Mouse (Mus musculus) CD4-positive, CD25-positive, alpha-beta regulatory T cell (primary cell): ENCODE data around the gene Gm10762. TPM values are rescaled to one million over a fixed set of nuclear protein-coding genes. Genes with fewer than 3 reads are reported as not detected.

Source experiments
- polyA plus RNA-seq: library from polyadenylated mRNA; unstranded; fragments of 100-300 nt; shearing (Covaris generic); gene quantifications from one replicate; pipeline ENCODE4 v1.2.1, GENCODE M21; 2017

Gm10762 gene
- polyA plus RNA-seq, result 5.7 TPM

DNA sequence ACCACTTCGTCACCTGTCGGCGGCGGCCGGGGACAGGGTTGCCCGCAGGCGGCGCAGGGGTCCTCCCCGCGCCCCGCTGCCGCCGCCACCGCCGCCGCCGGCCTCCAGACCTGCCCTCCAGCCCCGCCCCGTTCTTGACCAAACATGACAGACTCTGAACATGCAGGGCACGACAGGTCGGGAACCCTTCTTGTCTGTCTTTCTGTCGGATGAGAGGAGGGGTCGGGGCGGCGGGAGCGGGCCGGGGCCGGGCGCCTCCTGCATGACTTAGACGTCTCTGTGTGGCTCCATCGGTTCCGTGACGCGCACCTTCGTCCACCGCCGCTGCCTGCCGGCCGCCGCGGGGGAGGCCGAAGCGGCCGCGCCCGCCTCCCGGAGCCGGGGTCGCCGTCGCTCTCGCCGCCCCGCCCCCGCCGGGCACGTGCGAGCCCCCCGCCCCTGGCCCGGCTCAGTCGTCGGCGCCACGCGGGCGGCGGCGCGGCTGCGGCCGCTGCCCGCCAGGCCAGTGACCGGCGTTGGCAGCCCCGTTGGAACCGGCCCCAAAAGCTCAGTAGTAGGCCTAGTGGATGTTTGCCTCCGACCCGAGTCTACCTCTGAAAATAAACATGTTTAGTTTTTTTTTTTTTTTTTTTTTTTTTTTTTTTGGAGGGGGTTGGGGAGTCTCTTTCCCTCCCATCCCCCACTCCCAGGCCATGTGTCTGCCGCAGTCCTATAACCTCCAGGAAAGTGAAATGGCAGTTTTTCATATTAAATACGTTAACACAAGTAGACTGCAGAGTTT is at the start of gene Gm10762:
TSS of gene Gm10762 (minus strand) at position 65 of the 781 bp plus-strand sequence.

DNA sequence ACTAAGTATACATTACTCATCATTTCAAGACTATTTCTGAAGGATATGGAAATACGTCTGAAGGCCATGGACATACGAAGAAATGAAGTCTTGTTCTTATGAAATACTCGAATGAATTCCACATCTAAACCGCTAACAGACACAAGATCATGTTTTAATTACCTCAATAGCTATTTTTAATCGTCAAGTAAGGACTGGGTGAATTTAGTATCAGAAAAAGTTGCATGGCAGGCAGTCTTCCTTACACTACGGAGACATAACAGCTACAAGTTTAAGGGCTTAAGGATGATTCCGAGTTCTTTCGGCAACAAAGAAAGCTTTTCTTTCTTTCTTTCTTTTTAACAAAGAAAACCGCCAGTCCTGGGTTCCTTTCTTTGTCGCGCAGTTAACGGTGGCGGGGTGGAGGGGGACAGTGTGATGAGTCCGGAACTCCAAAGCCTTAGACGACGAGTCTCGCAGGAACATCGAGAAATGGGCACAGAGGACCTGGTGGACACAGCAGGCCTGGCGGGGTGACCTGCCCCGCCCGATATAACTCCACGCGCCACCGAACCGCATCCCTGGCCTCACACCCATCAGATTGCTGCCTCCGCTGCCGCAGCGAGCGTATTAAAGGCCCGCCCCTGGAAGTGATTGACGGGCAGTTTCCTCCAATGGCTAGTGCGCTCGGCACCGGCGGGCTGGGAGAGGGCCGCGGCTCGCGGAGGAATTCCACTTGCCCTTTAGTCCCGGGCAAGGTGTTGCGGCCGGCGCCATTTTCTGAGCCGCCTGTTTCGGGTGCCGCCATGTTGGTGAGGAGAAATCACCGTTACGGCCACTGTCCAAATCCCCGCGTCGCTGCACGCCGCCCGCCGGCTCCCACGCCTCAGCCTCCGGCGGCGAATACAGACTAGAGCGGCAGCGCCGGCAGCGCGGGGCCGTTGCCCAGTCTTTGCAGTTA is 614 bp downstream of the Gm10762 start, which contains the start of gene Zc3h6:
TSS of gene Zc3h6 (plus strand) at position 762 of the 940 bp plus-strand sequence.

GRCm38 (mm10) chr2:128943538-128944528 is 23.7 kb downstream of the Gm10762 start, which contains the start of gene Zc3h8:
Gene Zc3h8, minus strand, starts transcription at chr2:128944077.

Other genes starting within 250 kb of the Gm10762 start
- gene Tmem87b, start 149.6 kb downstream of the Gm10762 start, polyA plus RNA-seq, result 29.2 TPM
- not detected for gene Fbln7, start 104.7 kb downstream of the Gm10762 start, polyA plus RNA-seq
- gene Zc3h8, start 23.6 kb downstream of the Gm10762 start, polyA plus RNA-seq, result 10.4 TPM
- gene Zc3h6, start 323 bp downstream of the Gm10762 start, polyA plus RNA-seq, result 14.5 TPM
- gene Vinac1, start 80.4 kb upstream of the Gm10762 start, polyA plus RNA-seq, result 0.25 TPM
- 2.9 TPM for gene Ttl, start 98.2 kb upstream of the Gm10762 start, polyA plus RNA-seq
- 36.3 TPM for gene Polr1b, start 133.3 kb upstream of the Gm10762 start, polyA plus RNA-seq
- gene Chchd5, start 162.0 kb upstream of the Gm10762 start, polyA plus RNA-seq, result 27.9 TPM
- 51.7 TPM for gene Slc20a1, start 231.0 kb upstream of the Gm10762 start, polyA plus RNA-seq